Mouse (Mus musculus): Measurements from ENCODE around the gene Elmo1. TPM values are rescaled to one million over a fixed set of nuclear protein-coding genes. Genes with fewer than 3 reads are reported as not detected.

Gene Elmo1
- polyA plus RNA-seq, 1 experiment: 0.68 TPM

GRCm38 (mm10) chr13:20130731-20131130 is 40.3 kb downstream of the Elmo1 start:
- no peak for TF ChIP-seq FLI1 (IDR thresholded peaks at IDR 0.05; ENCODE audit: low read length)
- no peak for TF ChIP-seq GATA1 (IDR thresholded peaks at IDR 0.05; ENCODE audit: borderline replicate concordance, low read length)
- peaks cover 5% of the 10 kb centered on the region for H3K9me3 ChIP-seq

GRCm38 (mm10) chr13:20131322-20131997 is 41.1 kb downstream of the Elmo1 start:
- H3K9me3 ChIP-seq: peaks cover 10% of the 10 kb centered on the region
- peaks cover 6% of the 10 kb centered on the region for H3K27me3 ChIP-seq (replicated peaks)
- TF ChIP-seq FLI1 (IDR thresholded peaks at IDR 0.05; ENCODE audit: low read length) (no peak), GATA1 (IDR thresholded peaks at IDR 0.05; ENCODE audit: borderline replicate concordance, low read length) (no peak)
- no peaks in the 10 kb centered on the region for H3K36me3 ChIP-seq (replicated peaks; ENCODE audit: low read length)
- H3K4me1 ChIP-seq: peaks cover 42% of the 10 kb centered on the region
- H3K4me3 ChIP-seq (replicated peaks): no peak overlapping the region

More at GRCm38 (mm10) chr13:20130731-20131130, 40.3 kb downstream of the Elmo1 start:
- Histone ChIP-seq H3K36me3 (replicated peaks; ENCODE audit: low read length) (no peaks in the 10 kb centered on the region), H3K4me1 (peaks cover 42% of the 10 kb centered on the region), H3K4me3 (replicated peaks) (no peak overlapping the region), H3K27me3 (replicated peaks) (peaks cover 3% of the 10 kb centered on the region)

- Histone ChIP-seq H3K4me1 (peaks cover 42% of the 10 kb centered on the region), H3K36me3 (replicated peaks; ENCODE audit: low read length) (no peaks in the 10 kb centered on the region), H3K27me3 (replicated peaks) (peaks cover 11% of the 10 kb centered on the region), H3K4me3 (replicated peaks) (no peak overlapping the region), H3K9me3 (peaks cover 13% of the 10 kb centered on the region)
- no peak for TF ChIP-seq GATA1 (IDR thresholded peaks at IDR 0.05; ENCODE audit: borderline replicate concordance, low read length)
- no peak for TF ChIP-seq FLI1 (IDR thresholded peaks at IDR 0.05; ENCODE audit: low read length)
Measured at GRCm38 (mm10) chr13:20131998-20132371, 41.6 kb downstream of the Elmo1 start.

- Histone ChIP-seq H3K9me3 (peaks cover 13% of the 10 kb centered on the region), H3K27me3 (replicated peaks) (peaks cover 22% of the 10 kb centered on the region)
- no peak for TF ChIP-seq FLI1 (IDR thresholded peaks at IDR 0.05; ENCODE audit: low read length)
- TF ChIP-seq GATA1 (IDR thresholded peaks at IDR 0.05; ENCODE audit: borderline replicate concordance, low read length): no peak
Measured at GRCm38 (mm10) chr13:20133602-20134394, 43.4 kb downstream of the Elmo1 start.

GRCm38 (mm10) chr13:20134395-20135225 is 44.2 kb downstream of the Elmo1 start:
- H3K4me1 ChIP-seq: peaks cover 34% of the 10 kb centered on the region
- H3K36me3 ChIP-seq (replicated peaks; ENCODE audit: low read length): no peaks in the 10 kb centered on the region
- TF ChIP-seq GATA1 (IDR thresholded peaks at IDR 0.05; ENCODE audit: borderline replicate concordance, low read length): no peak
- no peak for TF ChIP-seq FLI1 (IDR thresholded peaks at IDR 0.05; ENCODE audit: low read length)
- peaks cover 26% of the 10 kb centered on the region for H3K27me3 ChIP-seq (replicated peaks)
- H3K9me3 ChIP-seq: peaks cover 13% of the 10 kb centered on the region
- H3K4me3 ChIP-seq (replicated peaks): no peak overlapping the region

More at GRCm38 (mm10) chr13:20133602-20134394, 43.4 kb downstream of the Elmo1 start:
- no peak overlapping the region for H3K4me3 ChIP-seq (replicated peaks)
- H3K36me3 ChIP-seq (replicated peaks; ENCODE audit: low read length): no peaks in the 10 kb centered on the region
- H3K4me1 ChIP-seq: peaks cover 33% of the 10 kb centered on the region

- peaks cover 13% of the 10 kb centered on the region for H3K9me3 ChIP-seq
- TF ChIP-seq FLI1 (IDR thresholded peaks at IDR 0.05; ENCODE audit: low read length) (no peak), GATA1 (IDR thresholded peaks at IDR 0.05; ENCODE audit: borderline replicate concordance, low read length) (no peak)
- peaks cover 31% of the 10 kb centered on the region for H3K4me1 ChIP-seq
- no peaks in the 10 kb centered on the region for H3K36me3 ChIP-seq (replicated peaks; ENCODE audit: low read length)
- H3K27me3 ChIP-seq (replicated peaks): peaks cover 28% of the 10 kb centered on the region
- no peak overlapping the region for H3K4me3 ChIP-seq (replicated peaks)
Measured at GRCm38 (mm10) chr13:20136753-20137152, 46.4 kb downstream of the Elmo1 start.

GRCm38 (mm10) chr13:20138466-20138865 is 48.1 kb downstream of the Elmo1 start:
- H3K27me3 ChIP-seq (replicated peaks): peaks cover 30% of the 10 kb centered on the region
- H3K9me3 ChIP-seq: peaks cover 13% of the 10 kb centered on the region
- H3K4me3 ChIP-seq (replicated peaks): no peak overlapping the region
- peaks cover 32% of the 10 kb centered on the region for H3K4me1 ChIP-seq
- TF ChIP-seq FLI1 (IDR thresholded peaks at IDR 0.05; ENCODE audit: low read length) (no peak), GATA1 (IDR thresholded peaks at IDR 0.05; ENCODE audit: borderline replicate concordance, low read length) (no peak)
- no peaks in the 10 kb centered on the region for H3K36me3 ChIP-seq (replicated peaks; ENCODE audit: low read length)

GRCm38 (mm10) chr13:20139060-20139459 is 48.7 kb downstream of the Elmo1 start:
- Histone ChIP-seq H3K4me1 (peaks cover 27% of the 10 kb centered on the region), H3K4me3 (replicated peaks) (no peak overlapping the region), H3K9me3 (peaks cover 13% of the 10 kb centered on the region), H3K27me3 (replicated peaks) (peaks cover 30% of the 10 kb centered on the region), H3K36me3 (replicated peaks; ENCODE audit: low read length) (no peaks in the 10 kb centered on the region)
- TF ChIP-seq GATA1 (IDR thresholded peaks at IDR 0.05; ENCODE audit: borderline replicate concordance, low read length): no peak
- TF ChIP-seq FLI1 (IDR thresholded peaks at IDR 0.05; ENCODE audit: low read length): no peak

- peak overlapping the region; percentile 28 for H3K4me3 ChIP-seq (replicated peaks)
- peaks cover 13% of the 10 kb centered on the region for H3K9me3 ChIP-seq
- no peaks in the 10 kb centered on the region for H3K36me3 ChIP-seq (replicated peaks; ENCODE audit: low read length)
- H3K4me1 ChIP-seq: peaks cover 20% of the 10 kb centered on the region
- H3K27me3 ChIP-seq (replicated peaks): peaks cover 30% of the 10 kb centered on the region
- TF ChIP-seq FLI1 (IDR thresholded peaks at IDR 0.05; ENCODE audit: low read length): no peak
- no peak for TF ChIP-seq GATA1 (IDR thresholded peaks at IDR 0.05; ENCODE audit: borderline replicate concordance, low read length)
Measured at GRCm38 (mm10) chr13:20139825-20140665, 49.6 kb downstream of the Elmo1 start.

All from megakaryocyte, embryonic 14.5 days (primary cell).